Mouse (Mus musculus): ENCODE data around the gene C2cd4c. TPM values are rescaled to one million over a fixed set of nuclear protein-coding genes. Genes with fewer than 3 reads are reported as not detected.

The C2cd4c gene
- polyA plus RNA-seq, 1 experiment from 2014 or later: 0.28 TPM

GRCm38 (mm10) chr10:79585136-79585535 is 28.7 kb downstream of the C2cd4c start:
- no peak for ATAC-seq
- Histone ChIP-seq H3K27ac (no peak overlapping the region), H3K27me3 (no peaks in the 10 kb centered on the region), H3K9me3 (0 out of 2 replicates have a peak, but pooled peaks cover 3% of the 10 kb centered on the region), H3K4me2 (replicated peaks) (no peak overlapping the region), H3K4me1 (replicated peaks) (no peaks in the 10 kb centered on the region), H3K9ac (replicated peaks) (no peak overlapping the region), H3K36me3 (no peaks in the 10 kb centered on the region), H3K4me3 (replicated peaks) (no peak overlapping the region)
- WGBS: 89% methylated on average over 6 of the region's 6 CpGs

DNA sequence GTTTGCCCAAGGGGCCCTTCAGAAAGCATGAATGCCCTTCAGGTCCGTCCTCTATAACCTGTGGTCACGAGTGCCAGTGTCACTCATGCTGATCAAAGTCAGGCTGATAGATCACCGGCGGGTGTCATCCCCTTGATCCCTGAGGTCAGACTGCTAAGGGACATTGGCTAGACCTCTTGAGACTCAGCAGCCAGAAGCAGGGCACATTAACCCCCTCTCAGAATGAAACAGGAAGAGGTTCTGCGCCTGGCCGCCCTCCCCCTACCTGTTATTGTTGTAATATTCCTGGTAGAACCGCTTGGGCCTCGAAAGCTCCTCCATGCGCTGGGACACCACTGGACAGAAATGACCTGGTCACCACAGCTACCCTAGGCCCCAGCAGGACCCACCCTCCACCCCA is 29.4 kb downstream of the C2cd4c start:
- no peak overlapping the region for H3K4me2 ChIP-seq (replicated peaks)
- no peak overlapping the region for H3K4me3 ChIP-seq (replicated peaks)
- 0 out of 2 replicates have a peak, but pooled peaks cover 3% of the 10 kb centered on the region for H3K9me3 ChIP-seq
- WGBS: 86% methylated on average over 9 of the region's 9 CpGs
- H3K27ac ChIP-seq: no peak overlapping the region
- H3K9ac ChIP-seq (replicated peaks): no peak overlapping the region
- H3K36me3 ChIP-seq: no peaks in the 10 kb centered on the region
- ATAC-seq: no peak
- H3K4me1 ChIP-seq (replicated peaks): no peaks in the 10 kb centered on the region
- H3K27me3 ChIP-seq: no peaks in the 10 kb centered on the region

DNA sequence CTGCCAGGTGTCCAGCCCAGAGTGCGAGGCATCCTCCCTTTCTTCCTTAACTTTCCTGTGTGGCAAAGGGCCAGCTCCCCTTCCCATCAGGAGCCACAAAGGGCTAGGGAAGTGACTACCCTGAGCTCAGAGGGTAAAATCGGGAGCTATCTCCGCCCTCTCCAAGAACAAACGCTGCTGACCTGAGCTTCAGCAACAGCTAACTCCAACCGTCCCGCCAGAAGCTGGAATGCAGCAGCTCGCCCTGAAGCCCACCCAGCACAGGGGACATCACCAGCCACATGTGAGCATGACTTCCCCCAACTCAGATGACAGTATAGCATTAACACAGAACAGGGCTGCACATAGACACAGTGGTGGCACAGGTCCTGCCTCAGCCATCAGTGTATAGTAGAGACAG is 29.8 kb downstream of the C2cd4c start:
- no peaks in the 10 kb centered on the region for H3K27me3 ChIP-seq
- no peak overlapping the region for H3K9ac ChIP-seq (replicated peaks)
- H3K4me3 ChIP-seq (replicated peaks): no peak overlapping the region
- 0 out of 2 replicates have a peak, but pooled peaks cover 3% of the 10 kb centered on the region for H3K9me3 ChIP-seq
- no peaks in the 10 kb centered on the region for H3K36me3 ChIP-seq
- no peak overlapping the region for H3K4me2 ChIP-seq (replicated peaks)
- 75% methylated on average over 7 of the region's 7 CpGs for WGBS
- no peak for ATAC-seq
- H3K4me1 ChIP-seq (replicated peaks): no peaks in the 10 kb centered on the region
- H3K27ac ChIP-seq: no peak overlapping the region

GRCm38 (mm10) chr10:79581501-79581900 is 32.3 kb downstream of the C2cd4c start:
- 89% methylated on average over 8 of the region's 8 CpGs for WGBS
- no peak overlapping the region for H3K4me2 ChIP-seq (replicated peaks)
- no peak overlapping the region for H3K4me3 ChIP-seq (replicated peaks)
- no peaks in the 10 kb centered on the region for H3K36me3 ChIP-seq
- no peak overlapping the region for H3K27ac ChIP-seq
- no peak overlapping the region for H3K9ac ChIP-seq (replicated peaks)
- no peaks in the 10 kb centered on the region for H3K27me3 ChIP-seq
- 0 out of 2 replicates have a peak, but pooled peaks cover 3% of the 10 kb centered on the region for H3K9me3 ChIP-seq
- no peak for ATAC-seq
- H3K4me1 ChIP-seq (replicated peaks): no peaks in the 10 kb centered on the region

DNA sequence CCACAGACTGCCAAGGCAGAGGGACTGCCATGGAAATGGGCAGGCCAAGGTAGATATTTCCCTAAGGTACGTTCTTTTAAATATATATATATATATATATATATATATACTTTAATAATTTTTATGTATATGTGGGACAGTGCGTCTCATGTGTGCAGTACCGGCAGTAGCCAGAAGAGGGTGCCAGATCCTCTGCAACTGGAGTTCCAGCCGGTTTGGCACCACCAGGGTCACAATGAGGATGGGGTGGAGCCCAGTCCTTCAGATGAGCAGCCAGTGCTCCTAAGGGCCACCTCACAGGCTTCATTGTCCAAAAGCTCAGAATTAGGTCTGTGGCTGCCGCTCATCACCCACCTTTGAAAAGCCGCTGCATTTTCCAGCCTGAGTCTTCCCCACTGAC is 33.0 kb downstream of the C2cd4c start:
- H3K9me3 ChIP-seq: 0 out of 2 replicates have a peak, but pooled peaks cover 3% of the 10 kb centered on the region
- no peak for ATAC-seq
- no peaks in the 10 kb centered on the region for H3K36me3 ChIP-seq

DNA sequence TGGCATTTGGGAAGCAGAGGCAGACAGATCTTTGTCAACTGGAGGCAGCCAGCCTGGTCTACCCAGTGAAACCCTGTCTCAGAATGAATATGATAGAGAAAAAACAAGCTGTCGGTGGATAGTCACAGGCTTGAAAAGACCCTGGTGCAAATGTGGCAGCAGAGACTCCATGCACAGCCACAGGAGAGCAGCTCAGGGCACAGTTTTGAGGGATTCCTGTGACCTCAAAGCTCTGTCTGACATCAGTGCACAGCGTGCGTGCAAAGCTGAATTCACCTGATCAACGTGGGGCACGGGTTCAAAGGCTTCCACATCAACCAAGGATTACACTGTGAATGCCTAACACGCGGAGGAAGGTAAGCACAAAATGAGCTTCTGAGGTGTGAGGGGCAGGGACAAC is 33.5 kb downstream of the C2cd4c start:
- 0 out of 2 replicates have a peak, but pooled peaks cover 3% of the 10 kb centered on the region for H3K9me3 ChIP-seq
- no peaks in the 10 kb centered on the region for H3K4me1 ChIP-seq (replicated peaks)
- no peak overlapping the region for H3K4me2 ChIP-seq (replicated peaks)
- no peaks in the 10 kb centered on the region for H3K27me3 ChIP-seq
- H3K4me3 ChIP-seq (replicated peaks): no peak overlapping the region
- no peaks in the 10 kb centered on the region for H3K36me3 ChIP-seq
- H3K9ac ChIP-seq (replicated peaks): no peak overlapping the region
- ATAC-seq: no peak
- WGBS: 68% methylated on average over 7 of the region's 7 CpGs
- H3K27ac ChIP-seq: no peak overlapping the region

More for the DNA sequence above, 33.0 kb downstream of the C2cd4c start:
- H3K4me1 ChIP-seq (replicated peaks): no peaks in the 10 kb centered on the region
- H3K27me3 ChIP-seq: no peaks in the 10 kb centered on the region
- H3K27ac ChIP-seq: no peak overlapping the region
- no peak overlapping the region for H3K9ac ChIP-seq (replicated peaks)
- no peak overlapping the region for H3K4me2 ChIP-seq (replicated peaks)
- H3K4me3 ChIP-seq (replicated peaks): no peak overlapping the region
- WGBS: 45% methylated on average over 6 of the region's 6 CpGs

GRCm38 (mm10) chr10:79579781-79580180 is 34.0 kb downstream of the C2cd4c start:
- 82% methylated on average over 12 of the region's 12 CpGs for WGBS
- H3K4me1 ChIP-seq (replicated peaks): no peaks in the 10 kb centered on the region
- no peak for ATAC-seq

GRCm38 (mm10) chr10:79578891-79579290 is 34.9 kb downstream of the C2cd4c start:
- Histone ChIP-seq H3K27me3 (no peaks in the 10 kb centered on the region), H3K36me3 (no peaks in the 10 kb centered on the region), H3K4me1 (replicated peaks) (no peaks in the 10 kb centered on the region), H3K4me3 (replicated peaks) (no peak overlapping the region), H3K9ac (replicated peaks) (no peak overlapping the region), H3K9me3 (0 out of 2 replicates have a peak, but pooled peaks cover 3% of the 10 kb centered on the region), H3K4me2 (replicated peaks) (no peak overlapping the region), H3K27ac (no peak overlapping the region)
- 0 out of 2 replicates have a peak, but pooled peaks have one; percentile 24 for ATAC-seq
- 82% methylated on average over 7 of the region's 7 CpGs for WGBS

More at GRCm38 (mm10) chr10:79579781-79580180, 34.0 kb downstream of the C2cd4c start:
- 0 out of 2 replicates have a peak, but pooled peaks cover 3% of the 10 kb centered on the region for H3K9me3 ChIP-seq
- no peak overlapping the region for H3K4me2 ChIP-seq (replicated peaks)
- H3K9ac ChIP-seq (replicated peaks): no peak overlapping the region
- H3K36me3 ChIP-seq: no peaks in the 10 kb centered on the region
- no peak overlapping the region for H3K27ac ChIP-seq
- H3K4me3 ChIP-seq (replicated peaks): no peak overlapping the region
- no peaks in the 10 kb centered on the region for H3K27me3 ChIP-seq

DNA sequence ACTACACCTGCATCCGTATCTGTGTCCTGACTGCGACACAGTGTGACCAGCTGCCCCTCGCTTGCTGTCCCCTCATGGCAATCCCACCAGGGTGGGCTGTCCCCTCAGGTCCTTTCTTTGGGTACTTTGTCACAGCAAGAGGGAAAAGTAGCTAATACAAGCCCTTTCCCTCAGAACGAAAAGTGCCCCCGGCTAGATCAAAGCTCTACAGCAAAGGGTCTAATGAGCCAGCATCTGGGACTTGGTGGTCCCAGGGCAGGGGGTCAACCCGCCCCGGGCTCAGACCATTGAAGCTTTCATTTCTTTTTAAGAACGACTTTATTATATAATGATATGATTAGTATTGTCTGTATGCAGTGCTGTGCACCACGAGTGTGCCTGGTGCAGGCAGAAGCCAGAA is 35.5 kb downstream of the C2cd4c start:
- 50% methylated on average over 9 of the region's 9 CpGs for WGBS
- no peak overlapping the region for H3K4me3 ChIP-seq (replicated peaks)
- H3K36me3 ChIP-seq: no peaks in the 10 kb centered on the region
- H3K9ac ChIP-seq (replicated peaks): no peak overlapping the region
- H3K27me3 ChIP-seq: no peaks in the 10 kb centered on the region
- no peaks in the 10 kb centered on the region for H3K4me1 ChIP-seq (replicated peaks)
- H3K27ac ChIP-seq: no peak overlapping the region
- 0 out of 2 replicates have a peak, but pooled peaks cover 3% of the 10 kb centered on the region for H3K9me3 ChIP-seq
- no peak overlapping the region for H3K4me2 ChIP-seq (replicated peaks)
- ATAC-seq: 0 out of 2 replicates have a peak, but pooled peaks have one; percentile 34

GRCm38 (mm10) chr10:79577376-79577775 is 36.4 kb downstream of the C2cd4c start:
- no peak overlapping the region for H3K27ac ChIP-seq
- no peak for ATAC-seq
- H3K27me3 ChIP-seq: no peaks in the 10 kb centered on the region
- no peaks in the 10 kb centered on the region for H3K4me1 ChIP-seq (replicated peaks)
- 0 out of 2 replicates have a peak, but pooled peaks cover 3% of the 10 kb centered on the region for H3K9me3 ChIP-seq
- no peak overlapping the region for H3K4me3 ChIP-seq (replicated peaks)
- WGBS: 74% methylated on average over 4 of the region's 4 CpGs
- no peak overlapping the region for H3K9ac ChIP-seq (replicated peaks)
- no peaks in the 10 kb centered on the region for H3K36me3 ChIP-seq
- H3K4me2 ChIP-seq (replicated peaks): no peak overlapping the region

DNA sequence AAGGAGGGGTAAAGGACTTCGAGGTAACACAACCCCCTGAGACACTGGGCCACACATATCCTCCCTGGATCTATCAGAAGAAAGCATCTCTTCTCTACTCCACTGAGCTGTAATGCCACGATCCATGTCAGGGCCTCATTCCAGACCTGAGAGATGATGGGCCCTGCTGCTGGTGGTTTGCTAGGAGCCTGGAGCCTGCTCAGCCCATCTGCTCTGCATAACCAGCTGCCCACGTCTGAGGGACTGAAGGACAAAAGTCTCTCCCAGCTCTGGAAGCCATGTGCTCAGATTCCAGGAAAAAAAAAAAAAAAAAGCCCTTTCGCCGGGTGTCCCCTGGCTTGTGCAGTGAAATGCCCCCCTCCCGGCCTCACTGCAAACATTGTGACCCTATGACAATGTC is 38.1 kb downstream of the C2cd4c start:
- H3K27me3 ChIP-seq: no peaks in the 10 kb centered on the region
- no peak overlapping the region for H3K4me3 ChIP-seq (replicated peaks)
- no peak overlapping the region for H3K9ac ChIP-seq (replicated peaks)
- ATAC-seq: no peak
- H3K36me3 ChIP-seq: no peaks in the 10 kb centered on the region
- H3K27ac ChIP-seq: no peak overlapping the region
- H3K9me3 ChIP-seq: no peaks in the 10 kb centered on the region
- H3K4me2 ChIP-seq (replicated peaks): no peak overlapping the region
- H3K4me1 ChIP-seq (replicated peaks): no peaks in the 10 kb centered on the region
- WGBS: 78% methylated on average over 6 of the region's 6 CpGs

- no peak overlapping the region for H3K4me3 ChIP-seq (replicated peaks)
These were observed 39.0 kb downstream of the C2cd4c start for GRCm38 (mm10) chr10:79574796-79575195.

DNA sequence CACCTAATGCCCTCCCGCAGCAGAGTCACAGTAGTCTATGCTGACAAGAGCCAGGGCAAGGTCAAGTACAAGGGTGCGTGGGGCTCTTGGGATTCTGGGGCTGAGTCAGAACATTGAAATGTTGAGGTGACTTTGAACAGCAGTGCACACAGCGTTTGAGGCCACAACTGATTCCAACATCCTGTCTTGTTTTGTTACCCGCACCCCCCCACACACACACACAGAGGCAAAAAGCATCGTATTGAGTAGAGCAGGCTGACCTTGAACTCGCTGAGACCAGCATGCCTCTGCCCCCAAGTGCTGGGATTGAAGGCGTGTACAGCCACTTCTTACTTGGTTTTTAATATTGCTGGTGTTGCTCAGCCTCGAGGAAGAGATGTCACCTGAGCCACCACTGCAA is 39.5 kb downstream of the C2cd4c start:
- no peaks in the 10 kb centered on the region for H3K9me3 ChIP-seq
- ATAC-seq: no peak
- no peaks in the 10 kb centered on the region for H3K27me3 ChIP-seq
- no peak overlapping the region for H3K4me2 ChIP-seq (replicated peaks)
- no peaks in the 10 kb centered on the region for H3K36me3 ChIP-seq
- no peak overlapping the region for H3K4me3 ChIP-seq (replicated peaks)
- 90% methylated on average over 8 of the region's 8 CpGs for WGBS
- no peak overlapping the region for H3K27ac ChIP-seq
- no peak overlapping the region for H3K9ac ChIP-seq (replicated peaks)
- no peaks in the 10 kb centered on the region for H3K4me1 ChIP-seq (replicated peaks)

More at GRCm38 (mm10) chr10:79574796-79575195, 39.0 kb downstream of the C2cd4c start:
- ATAC-seq: no peak
- Histone ChIP-seq H3K9ac (replicated peaks) (no peak overlapping the region), H3K4me1 (replicated peaks) (no peaks in the 10 kb centered on the region), H3K9me3 (no peaks in the 10 kb centered on the region), H3K36me3 (no peaks in the 10 kb centered on the region), H3K27ac (no peak overlapping the region), H3K4me2 (replicated peaks) (no peak overlapping the region), H3K27me3 (no peaks in the 10 kb centered on the region)
- WGBS: 94% methylated on average over 6 of the region's 6 CpGs
